22 mouse cellular contexts compared by ENCODE assay signal in genomic region chr4:84126400-84126799, GRCm38 (mm10).
"Had no signal": no experiment of that assay in that cellular context is flagged by ENCODE, and none has a peak within 500 bp of the region (broad histone marks: within the 10 kb centered on the region; RNA-seq: fewer than 3 reads in every experiment).

No protein-coding gene starts in this region.

- H3K4me3 ChIP-seq: heart, adult 2 months; heart, embryonic 13.5 days; heart, embryonic 15.5 days; hindbrain, embryonic 13.5 days; hindbrain, embryonic 15.5 days; left cerebral cortex, adult 2 months had no signal

- H3K36me3 ChIP-seq: heart, embryonic 13.5 days; heart, embryonic 15.5 days; hindbrain, embryonic 13.5 days; hindbrain, embryonic 15.5 days had no signal

- H3K4me1 ChIP-seq: heart, embryonic 15.5 days had no signal

- DNase-seq: gastrocnemius, postnatal 14 days; gastrocnemius, postnatal 36 days; heart, adult 11 months; heart, adult 2 months; heart, postnatal 14 days; heart, postnatal 36 days; kidney, adult 11 months; kidney, adult 2 months; kidney, adult 9 months; kidney, postnatal 14 days; kidney, postnatal 36 days; layer of hippocampus, adult 9-11 months; liver had no signal

- H3K4me2 ChIP-seq: heart, embryonic 11.5 days; heart, embryonic 13.5 days; heart, embryonic 15.5 days; hindbrain, embryonic 13.5 days; hindbrain, embryonic 15.5 days; liver, embryonic 11.5 days had no signal

- ATAC-seq: hindbrain, postnatal 0 days; intestine, embryonic 16.5 days had no signal

- H3K27me3 ChIP-seq: heart, embryonic 13.5 days; heart, embryonic 15.5 days; hindbrain, embryonic 15.5 days had no signal

- H3K9me3 ChIP-seq: heart, embryonic 13.5 days; heart, embryonic 15.5 days; hindbrain, embryonic 13.5 days; hindbrain, embryonic 15.5 days had no signal

- H3K27ac ChIP-seq: heart, adult 2 months; heart, embryonic 13.5 days; heart, embryonic 15.5 days; hindbrain, embryonic 13.5 days; hindbrain, embryonic 15.5 days; hindbrain, postnatal 0 days; left cerebral cortex, adult 2 months had no signal

- H3K9ac ChIP-seq: heart, embryonic 13.5 days; heart, embryonic 15.5 days; hindbrain, embryonic 13.5 days; hindbrain, embryonic 15.5 days had no signal
